Mouse (Mus musculus): ENCODE measurements around the gene Dtd1.
"Not testable (repeated sequence)": the region's sequence is repeated elsewhere in the genome, so short reads cannot be mapped to it uniquely, and the experiment has no call there.

DNA sequence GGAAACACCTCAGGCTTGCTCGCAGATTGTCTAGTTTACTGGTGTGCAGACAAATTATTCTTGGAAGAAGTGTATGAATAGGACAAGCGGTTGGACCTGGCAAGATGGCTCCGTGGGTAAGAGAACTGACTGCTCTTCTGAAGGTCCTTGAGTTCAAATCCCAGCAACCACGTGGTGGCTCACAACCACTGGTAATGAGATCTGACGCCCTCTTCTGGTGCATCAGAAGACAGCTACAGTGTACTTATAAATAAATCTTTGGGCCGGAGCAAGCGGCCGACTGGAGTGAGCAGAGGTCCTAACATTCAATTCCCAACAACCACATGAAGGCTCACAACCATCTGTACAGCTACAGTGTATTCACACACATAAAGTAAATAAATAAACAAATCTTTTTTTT, 6.7 kb upstream of the Dtd1 start:
- TF ChIP-seq GATA1 (IDR thresholded peaks at IDR 0.05; ENCODE audit: borderline replicate concordance, low read length); FLI1 (IDR thresholded peaks at IDR 0.05; ENCODE audit: low read length): not testable (repeated sequence)
